Mouse (Mus musculus): ENCODE measurements around the gene Srrm4. TPM values are rescaled to one million over a fixed set of nuclear protein-coding genes. Genes with fewer than 3 reads are reported as not detected.

The Srrm4 gene
- total and polyA plus RNA-seq, 2 experiments, result 0.92 to 1.9 TPM

DNA sequence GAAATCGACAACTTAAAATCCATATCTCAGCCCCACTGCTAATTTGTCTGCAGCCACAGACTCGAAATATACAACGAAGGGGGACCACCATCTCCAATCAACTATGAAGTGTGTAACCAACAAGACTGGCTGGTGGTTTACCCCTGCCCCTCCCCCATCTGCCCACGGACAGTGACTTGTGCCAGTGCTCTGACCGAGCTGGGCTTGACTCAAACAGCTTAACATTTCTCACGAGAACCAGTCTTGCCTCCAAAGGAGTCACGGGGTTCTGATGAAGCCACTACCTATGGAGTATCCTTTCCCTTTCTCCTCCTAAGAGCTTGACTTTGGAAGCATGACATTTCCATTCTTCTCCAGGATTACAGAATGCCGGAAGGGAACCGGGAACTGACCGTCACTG, 2.8 kb downstream of the Srrm4 start:
- no peak for TF ChIP-seq POLR2A (IDR thresholded peaks at IDR 0.05; ENCODE audit: extremely low read depth, insufficient read depth, low read length)
- Histone ChIP-seq H3K36me3 (ENCODE audit: control insufficient read depth, insufficient read depth, low read length) (no peaks in the 10 kb centered on the region), H3K4me3 (ENCODE audit: insufficient read depth, low read depth, low read length) (no peak overlapping the region), H3K79me2 (ENCODE audit: control insufficient read depth, insufficient read depth, low read length) (no peaks in the 10 kb centered on the region), H3K27me3 (ENCODE audit: control insufficient read depth, insufficient read depth, low read length) (peaks cover 9% of the 10 kb centered on the region; the same call in 1 of the 2 replicates), H3K9ac (ENCODE audit: low read depth, low read length) (no peak overlapping the region), H3K4me1 (ENCODE audit: control insufficient read depth, insufficient read depth, low read length) (no peaks in the 10 kb centered on the region), H3K27ac (replicated peaks; ENCODE audit: insufficient read depth, low read depth, low read length) (no peak overlapping the region)
- 66% methylated on average over 10 of the region's 10 CpGs for WGBS
- DNase-seq (ENCODE audit: extremely low read depth, low read depth, low spot score), result no peak

- no peak overlapping the region for H3K4me3 ChIP-seq (ENCODE audit: insufficient read depth, low read depth, low read length)
- no peaks in the 10 kb centered on the region for H3K36me3 ChIP-seq (ENCODE audit: control insufficient read depth, insufficient read depth, low read length)
- H3K9ac ChIP-seq (ENCODE audit: low read depth, low read length), result no peak overlapping the region
- no peaks in the 10 kb centered on the region for H3K79me2 ChIP-seq (ENCODE audit: control insufficient read depth, insufficient read depth, low read length)
- no peak for TF ChIP-seq POLR2A (IDR thresholded peaks at IDR 0.05; ENCODE audit: extremely low read depth, insufficient read depth, low read length)
- no peaks in the 10 kb centered on the region for H3K4me1 ChIP-seq (ENCODE audit: control insufficient read depth, insufficient read depth, low read length)
- DNase-seq (ENCODE audit: extremely low read depth, low read depth, low spot score), result no peak
- no peak overlapping the region for H3K27ac ChIP-seq (replicated peaks; ENCODE audit: insufficient read depth, low read depth, low read length)
- no peaks in the 10 kb centered on the region for H3K27me3 ChIP-seq (ENCODE audit: control insufficient read depth, insufficient read depth, low read length)
- 81% methylated on average over 8 of the region's 8 CpGs for WGBS
Measured at GRCm38 (mm10) chr5:116579533-116579932, 12.1 kb downstream of the Srrm4 start.

GRCm38 (mm10) chr5:116577082-116577481, 14.5 kb downstream of the Srrm4 start:
- no peaks in the 10 kb centered on the region for H3K4me1 ChIP-seq (ENCODE audit: control insufficient read depth, insufficient read depth, low read length)
- DNase-seq (ENCODE audit: extremely low read depth, low read depth, low spot score), result no peak
- TF ChIP-seq CTCF (IDR thresholded peaks at IDR 0.05; ENCODE audit: low read depth, low read length) (no peak), POLR2A (IDR thresholded peaks at IDR 0.05; ENCODE audit: extremely low read depth, insufficient read depth, low read length) (no peak)
- no peak overlapping the region for H3K27ac ChIP-seq (replicated peaks; ENCODE audit: insufficient read depth, low read depth, low read length)
- no peaks in the 10 kb centered on the region for H3K79me2 ChIP-seq (ENCODE audit: control insufficient read depth, insufficient read depth, low read length)
- H3K36me3 ChIP-seq (ENCODE audit: control insufficient read depth, insufficient read depth, low read length), result no peaks in the 10 kb centered on the region
- no peak overlapping the region for H3K4me3 ChIP-seq (ENCODE audit: insufficient read depth, low read depth, low read length)
- H3K27me3 ChIP-seq (ENCODE audit: control insufficient read depth, insufficient read depth, low read length), result no peaks in the 10 kb centered on the region
- no peak overlapping the region for H3K9ac ChIP-seq (ENCODE audit: low read depth, low read length)
- WGBS, result 63% methylated on average over 5 of the region's 5 CpGs

GRCm38 (mm10) chr5:116573307-116573706, 18.3 kb downstream of the Srrm4 start:
- DNase-seq (ENCODE audit: extremely low read depth, low read depth, low spot score), result no peak
- Histone ChIP-seq H3K79me2 (ENCODE audit: control insufficient read depth, insufficient read depth, low read length) (no peaks in the 10 kb centered on the region), H3K27ac (replicated peaks; ENCODE audit: insufficient read depth, low read depth, low read length) (no peak overlapping the region), H3K27me3 (ENCODE audit: control insufficient read depth, insufficient read depth, low read length) (no peaks in the 10 kb centered on the region), H3K9ac (ENCODE audit: low read depth, low read length) (no peak overlapping the region), H3K4me3 (ENCODE audit: insufficient read depth, low read depth, low read length) (no peak overlapping the region), H3K4me1 (ENCODE audit: control insufficient read depth, insufficient read depth, low read length) (no peaks in the 10 kb centered on the region), H3K36me3 (ENCODE audit: control insufficient read depth, insufficient read depth, low read length) (no peaks in the 10 kb centered on the region)
- TF ChIP-seq POLR2A (IDR thresholded peaks at IDR 0.05; ENCODE audit: extremely low read depth, insufficient read depth, low read length) (no peak), CTCF (IDR thresholded peaks at IDR 0.05; ENCODE audit: low read depth, low read length) (no peak)
- WGBS, result 50% methylated on average over 9 of the region's 9 CpGs

DNA sequence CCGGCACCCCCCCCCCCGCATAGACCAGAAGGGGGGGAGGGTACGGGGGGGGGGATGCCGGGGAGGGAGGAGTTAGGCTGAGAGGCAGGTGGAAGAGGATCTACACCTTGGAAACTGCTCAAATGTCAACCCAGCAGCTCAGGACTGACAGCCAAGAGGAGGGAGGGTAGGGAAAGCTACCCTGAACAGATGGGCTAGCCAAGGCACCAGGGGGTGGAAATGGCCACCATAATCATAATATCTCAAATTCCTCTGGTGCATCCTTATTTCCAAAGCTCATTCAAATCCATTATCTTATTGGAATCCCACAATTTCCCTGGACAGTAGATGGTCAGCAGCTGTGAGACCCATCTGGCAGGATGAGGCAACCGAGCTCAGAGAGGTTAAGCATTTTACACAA, 19.7 kb downstream of the Srrm4 start:
- Histone ChIP-seq H3K4me3 (ENCODE audit: insufficient read depth, low read depth, low read length) (no peak overlapping the region), H3K9ac (ENCODE audit: low read depth, low read length) (no peak overlapping the region), H3K36me3 (ENCODE audit: control insufficient read depth, insufficient read depth, low read length) (no peaks in the 10 kb centered on the region), H3K27me3 (ENCODE audit: control insufficient read depth, insufficient read depth, low read length) (no peaks in the 10 kb centered on the region), H3K79me2 (ENCODE audit: control insufficient read depth, insufficient read depth, low read length) (no peaks in the 10 kb centered on the region), H3K4me1 (ENCODE audit: control insufficient read depth, insufficient read depth, low read length) (no peaks in the 10 kb centered on the region), H3K27ac (replicated peaks; ENCODE audit: insufficient read depth, low read depth, low read length) (no peak overlapping the region)
- DNase-seq (ENCODE audit: extremely low read depth, low read depth, low spot score), result no peak
- WGBS, result 44% methylated on average over 3 of the region's 5 CpGs
- no peak for TF ChIP-seq CTCF (IDR thresholded peaks at IDR 0.05; ENCODE audit: low read depth, low read length)
- no peak for TF ChIP-seq POLR2A (IDR thresholded peaks at IDR 0.05; ENCODE audit: extremely low read depth, insufficient read depth, low read length)

DNA sequence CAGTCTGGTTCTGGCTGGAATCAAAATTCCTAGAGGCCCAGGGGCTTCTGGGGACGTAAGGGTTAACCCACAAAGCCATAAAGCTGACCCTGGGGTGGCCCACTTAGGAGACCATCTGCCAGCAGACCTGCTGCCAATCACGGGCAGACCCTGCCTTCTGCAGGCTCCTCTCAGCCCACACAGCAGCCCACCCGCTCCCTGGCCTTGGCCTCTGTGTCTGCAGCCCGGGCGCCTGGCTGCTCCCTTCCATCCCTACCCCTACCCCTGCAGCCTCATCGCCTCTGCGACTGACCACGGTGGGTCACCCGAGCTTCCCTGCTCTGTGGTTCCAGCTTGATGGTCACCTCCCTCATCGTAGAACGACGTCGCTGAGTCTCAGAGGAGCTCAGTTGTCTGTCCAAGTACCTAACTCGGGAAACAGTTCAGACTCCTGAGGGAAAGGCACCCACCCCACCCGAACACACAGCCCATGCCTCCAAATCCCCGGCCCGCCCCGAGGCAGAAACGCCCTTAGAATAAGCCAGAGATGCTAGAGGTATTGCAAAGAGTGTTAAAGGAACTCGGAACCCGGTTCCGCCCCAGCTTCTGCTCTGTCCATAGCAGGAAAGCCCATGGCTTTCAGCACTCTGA, 20.3 kb downstream of the Srrm4 start:
- no peaks in the 10 kb centered on the region for H3K4me1 ChIP-seq (ENCODE audit: control insufficient read depth, insufficient read depth, low read length)
- H3K27ac ChIP-seq (replicated peaks; ENCODE audit: insufficient read depth, low read depth, low read length), result no peak overlapping the region
- no peak overlapping the region for H3K4me3 ChIP-seq (ENCODE audit: insufficient read depth, low read depth, low read length)
- H3K27me3 ChIP-seq (ENCODE audit: control insufficient read depth, insufficient read depth, low read length), result no peaks in the 10 kb centered on the region
- no peak overlapping the region for H3K9ac ChIP-seq (ENCODE audit: low read depth, low read length)
- no peaks in the 10 kb centered on the region for H3K79me2 ChIP-seq (ENCODE audit: control insufficient read depth, insufficient read depth, low read length)
- WGBS, result 27% methylated on average over 22 of the region's 22 CpGs
- no peak for TF ChIP-seq POLR2A (IDR thresholded peaks at IDR 0.05; ENCODE audit: extremely low read depth, insufficient read depth, low read length)
- no peak for TF ChIP-seq CTCF (IDR thresholded peaks at IDR 0.05; ENCODE audit: low read depth, low read length)
- no peaks in the 10 kb centered on the region for H3K36me3 ChIP-seq (ENCODE audit: control insufficient read depth, insufficient read depth, low read length)
- no peak for DNase-seq (ENCODE audit: extremely low read depth, low read depth, low spot score)

All from liver, adult 2 months (tissue).